Mouse (Mus musculus) urinary bladder, postnatal 25 days (tissue): ENCODE results near the gene Fam229a.
"Not testable (repeated sequence)": the region's sequence is repeated elsewhere in the genome, so short reads cannot be mapped to it uniquely, and the experiment has no call there.

ENCODE experiments used
- DNase-seq: peaks from one replicate; pipeline ENCODE4 v3.0.0; 2022; ENCODE audit warnings: low spot score

Gene Fam229a

GRCm38 (mm10) chr4:129490972-129491880 lies at the start of gene Fam229a, which contains the start of gene Tssk3:
Fam229a (plus strand) TSS chr4:129491190.
Tssk3 (minus strand) TSS chr4:129491022.
- peak; percentile 58 for DNase-seq

- no peak for DNase-seq
Measured at GRCm38 (mm10) chr4:129447360-129447759, 43.6 kb upstream of the Fam229a start.

GRCm38 (mm10) chr4:129447778-129448563 lies 43.0 kb upstream of the Fam229a start:
- DNase-seq = no peak

GRCm38 (mm10) chr4:129448713-129449112 lies 42.3 kb upstream of the Fam229a start:
- no peak for DNase-seq

- DNase-seq = no peak
Measured at GRCm38 (mm10) chr4:129450851-129451250, 40.1 kb upstream of the Fam229a start.

- no peak for DNase-seq
Measured at GRCm38 (mm10) chr4:129451471-129452169, 39.4 kb upstream of the Fam229a start.

- DNase-seq = peak; percentile 39
Measured at GRCm38 (mm10) chr4:129455265-129455664, 35.7 kb upstream of the Fam229a start.

- DNase-seq = no peak
Measured at GRCm38 (mm10) chr4:129456126-129456525, 34.9 kb upstream of the Fam229a start.

GRCm38 (mm10) chr4:129457311-129457710 lies 33.7 kb upstream of the Fam229a start:
- DNase-seq = not testable (repeated sequence)

- no peak for DNase-seq
Measured at GRCm38 (mm10) chr4:129459726-129460125, 31.3 kb upstream of the Fam229a start.

GRCm38 (mm10) chr4:129460827-129461182 lies 30.2 kb upstream of the Fam229a start:
- DNase-seq = no peak

- DNase-seq = peak; percentile 97
Measured at GRCm38 (mm10) chr4:129461183-129461960, 29.6 kb upstream of the Fam229a start, which contains the start of gene Bsdc1. Bsdc1 (plus strand) TSS chr4:129461581.

- no peak for DNase-seq
Measured at GRCm38 (mm10) chr4:129462118-129462517, 28.9 kb upstream of the Fam229a start.

GRCm38 (mm10) chr4:129463097-129464059 lies 27.6 kb upstream of the Fam229a start:
- DNase-seq = no peak

GRCm38 (mm10) chr4:129464286-129464815 lies 26.6 kb upstream of the Fam229a start:
- no peak for DNase-seq

- no peak for DNase-seq
Measured at GRCm38 (mm10) chr4:129476047-129476446, 14.9 kb upstream of the Fam229a start.

- DNase-seq = no peak
Measured at GRCm38 (mm10) chr4:129479863-129480262, 11.1 kb upstream of the Fam229a start.

- DNase-seq = no peak
Measured at GRCm38 (mm10) chr4:129481090-129481489, 9.9 kb upstream of the Fam229a start.

GRCm38 (mm10) chr4:129494681-129495080 lies 3.7 kb downstream of the Fam229a start:
- DNase-seq = no peak
